Mouse (Mus musculus): ENCODE measurements around the gene Rbm33.

Gene Rbm33

DNA sequence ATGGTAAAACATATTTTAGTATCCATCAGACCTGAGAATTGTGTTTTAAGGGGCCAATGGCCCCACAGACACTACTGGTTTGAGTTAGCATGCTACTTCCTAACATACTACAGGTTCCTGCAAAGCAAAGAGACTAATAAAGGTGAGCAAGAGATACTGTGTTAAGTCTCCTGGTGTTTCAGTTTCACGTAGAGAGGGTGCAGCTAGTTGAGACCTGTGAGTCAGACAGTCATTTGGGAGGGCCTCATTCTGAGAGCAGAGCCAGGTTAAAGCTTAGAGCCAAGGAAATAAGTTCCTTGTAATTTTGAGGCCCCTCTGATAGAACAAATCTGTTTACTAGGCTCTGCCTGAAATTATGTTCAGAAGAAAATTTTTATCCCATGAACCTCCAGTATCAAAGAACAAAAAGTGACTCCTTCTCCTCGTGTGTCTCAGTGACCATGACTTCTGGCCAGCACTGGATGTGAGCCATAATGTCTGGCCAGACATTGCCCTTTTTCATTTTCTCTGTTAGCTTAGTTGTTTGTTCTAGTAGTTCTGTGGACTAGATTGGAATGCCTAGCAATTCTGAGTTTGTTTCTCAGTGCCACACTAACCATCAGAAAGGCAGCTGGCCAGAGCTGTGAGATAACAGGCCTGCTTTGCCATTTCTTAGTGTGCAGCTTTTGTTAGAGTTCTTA is 95.2 kb downstream of the Rbm33 start:
- DNase-seq (ENCODE audit: low spot score): peak; percentile 54

DNA sequence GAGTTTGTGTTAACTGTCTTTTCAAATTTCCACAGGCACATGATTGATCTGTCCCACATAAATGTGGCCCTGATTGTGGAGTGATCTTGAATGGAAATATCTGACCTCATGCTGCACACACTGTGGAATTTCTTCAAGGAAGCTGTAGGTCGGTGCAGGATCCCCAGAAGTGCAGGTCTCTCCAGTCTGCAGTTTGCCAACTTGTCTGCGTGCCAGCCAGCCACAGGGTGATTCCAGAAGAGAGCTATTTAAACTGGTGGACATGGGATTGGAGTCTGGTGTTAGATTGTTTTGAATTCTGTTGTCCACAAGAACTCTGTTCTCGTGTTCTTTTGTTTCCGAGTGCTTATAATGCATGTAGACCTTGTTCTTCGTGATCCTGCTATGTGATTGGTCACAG is 96.6 kb downstream of the Rbm33 start:
- DNase-seq (ENCODE audit: low spot score): no peak

DNA sequence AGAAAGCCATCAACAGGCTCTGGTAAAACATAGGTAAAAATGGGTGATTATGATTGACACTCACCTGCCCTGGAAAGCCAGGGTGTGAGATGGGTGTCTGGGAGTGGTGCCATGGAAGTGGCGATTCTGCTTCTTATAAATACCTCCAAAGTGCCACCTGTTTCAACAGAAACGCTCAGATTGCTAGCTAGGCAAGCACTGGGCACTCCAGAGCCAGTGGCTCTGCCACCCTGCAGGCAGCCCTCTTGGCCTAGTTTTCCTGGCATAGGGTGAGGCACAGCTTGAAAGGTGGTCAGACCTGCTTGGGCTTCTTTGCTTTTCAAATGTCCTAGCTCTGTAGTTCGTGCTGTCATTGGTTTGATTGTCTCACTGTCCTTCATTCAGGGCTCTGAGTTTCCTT is 97.2 kb downstream of the Rbm33 start:
- DNase-seq (ENCODE audit: low spot score): no peak

DNA sequence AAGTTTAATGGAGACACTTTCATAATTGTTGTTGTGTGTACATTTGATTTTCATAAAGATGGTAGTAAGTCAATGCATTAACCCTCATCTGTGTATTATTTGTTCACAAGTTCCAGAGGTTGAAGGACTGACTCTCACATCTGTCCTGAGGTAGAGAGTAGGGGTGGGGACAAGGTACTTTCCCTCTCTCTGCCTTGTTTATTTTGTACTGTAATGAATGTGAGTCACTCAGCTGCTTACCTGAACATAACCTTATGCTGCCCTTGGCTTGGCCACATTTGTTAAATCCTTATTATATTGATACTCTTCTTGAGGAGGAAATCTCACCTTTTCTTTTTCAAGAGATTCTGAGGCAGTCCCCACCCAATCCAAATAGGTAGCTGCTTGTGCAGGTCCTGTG is 99.1 kb downstream of the Rbm33 start:
- no peak for DNase-seq (ENCODE audit: low spot score)

DNA sequence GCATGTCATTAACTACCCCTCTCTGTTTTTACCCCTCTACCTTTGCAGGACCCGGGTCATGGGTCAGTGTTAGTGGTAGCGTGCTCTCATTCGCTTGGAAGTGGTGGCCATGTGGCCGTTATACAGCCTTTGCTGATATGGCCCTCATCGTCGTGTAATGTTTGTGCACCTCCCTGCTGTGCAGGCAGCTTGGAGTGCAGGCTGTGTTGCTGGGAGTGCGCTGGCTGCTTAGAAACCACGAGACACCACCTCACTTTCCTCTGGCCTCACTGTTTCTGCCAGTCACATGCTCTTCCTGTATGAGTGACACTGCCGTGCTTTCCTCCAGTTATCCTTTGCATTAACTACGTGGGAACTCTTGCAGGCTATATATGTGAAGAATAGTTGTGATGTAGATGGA is 101.8 kb downstream of the Rbm33 start:
- DNase-seq (ENCODE audit: low spot score): no peak

DNA sequence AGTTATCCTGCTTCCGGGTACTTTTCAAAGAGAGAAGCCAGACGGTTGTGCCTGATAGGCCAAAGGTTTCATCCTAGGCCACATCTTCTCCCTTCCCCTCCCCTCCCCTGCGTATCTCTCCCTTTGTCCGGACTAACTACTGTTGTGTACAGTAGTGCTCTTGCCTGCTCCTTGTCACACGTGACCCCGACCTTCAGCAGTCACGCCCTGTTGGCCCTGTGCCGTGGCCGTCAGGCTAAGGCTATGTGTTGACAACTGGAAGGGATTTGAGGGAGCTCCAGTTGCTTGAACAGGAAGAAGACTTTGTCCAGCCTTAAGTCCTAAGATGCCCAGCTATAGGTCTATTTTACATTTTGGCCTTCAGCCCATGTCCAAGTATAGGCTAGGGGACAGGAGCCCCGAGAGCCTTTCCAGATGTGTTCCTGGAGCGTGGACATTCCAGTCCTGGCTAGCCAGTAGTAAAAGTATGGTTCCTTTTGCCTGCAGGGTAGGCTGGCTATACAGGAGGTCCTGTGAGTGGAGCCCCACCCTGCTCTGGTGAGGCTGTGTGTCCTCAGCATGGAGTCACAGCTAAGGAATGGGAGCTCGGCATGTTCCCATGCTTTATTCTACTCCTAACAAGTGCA is 102.8 kb downstream of the Rbm33 start:
- no peak for DNase-seq (ENCODE audit: low spot score)

DNA sequence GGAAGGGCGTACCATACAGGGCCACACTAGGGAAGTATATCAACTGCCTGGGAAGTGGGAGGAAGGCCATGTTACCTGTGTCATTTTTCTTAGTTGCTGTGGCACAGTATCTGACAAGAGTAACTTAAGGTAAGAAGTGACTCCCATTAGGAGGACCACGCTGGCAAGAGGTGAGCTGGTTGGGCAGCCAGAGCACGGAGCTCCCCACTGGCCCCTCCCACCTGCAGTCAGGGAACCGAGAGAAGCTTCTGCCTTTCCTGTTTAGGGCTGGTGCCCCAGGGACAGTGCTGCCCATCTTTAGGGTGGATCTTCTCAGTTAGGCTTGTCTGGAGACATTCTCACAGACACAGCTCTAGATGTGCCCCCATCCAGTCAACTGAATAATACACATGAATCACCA is 106.9 kb downstream of the Rbm33 start:
- DNase-seq (ENCODE audit: low spot score): no peak

DNA sequence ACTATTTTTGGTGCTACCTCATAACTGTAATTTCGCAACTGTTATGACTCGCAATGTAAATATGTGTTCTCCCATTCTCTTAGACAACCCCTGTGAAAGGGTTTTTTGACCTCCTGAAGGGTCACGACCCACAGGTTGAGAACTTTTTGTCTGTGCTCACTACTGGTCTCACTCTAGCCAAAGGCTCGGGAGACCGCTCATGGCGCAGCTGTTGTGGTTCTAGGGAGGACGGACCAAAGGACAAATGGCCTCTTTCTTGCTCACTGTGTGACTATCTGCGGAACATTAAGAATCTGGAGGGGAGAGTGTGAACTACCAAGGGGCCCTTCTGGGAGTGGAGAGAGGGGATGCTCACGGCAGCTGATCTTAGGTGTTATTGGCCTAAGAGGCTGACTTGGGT is 109.0 kb downstream of the Rbm33 start:
- no peak for DNase-seq (ENCODE audit: low spot score)

DNA sequence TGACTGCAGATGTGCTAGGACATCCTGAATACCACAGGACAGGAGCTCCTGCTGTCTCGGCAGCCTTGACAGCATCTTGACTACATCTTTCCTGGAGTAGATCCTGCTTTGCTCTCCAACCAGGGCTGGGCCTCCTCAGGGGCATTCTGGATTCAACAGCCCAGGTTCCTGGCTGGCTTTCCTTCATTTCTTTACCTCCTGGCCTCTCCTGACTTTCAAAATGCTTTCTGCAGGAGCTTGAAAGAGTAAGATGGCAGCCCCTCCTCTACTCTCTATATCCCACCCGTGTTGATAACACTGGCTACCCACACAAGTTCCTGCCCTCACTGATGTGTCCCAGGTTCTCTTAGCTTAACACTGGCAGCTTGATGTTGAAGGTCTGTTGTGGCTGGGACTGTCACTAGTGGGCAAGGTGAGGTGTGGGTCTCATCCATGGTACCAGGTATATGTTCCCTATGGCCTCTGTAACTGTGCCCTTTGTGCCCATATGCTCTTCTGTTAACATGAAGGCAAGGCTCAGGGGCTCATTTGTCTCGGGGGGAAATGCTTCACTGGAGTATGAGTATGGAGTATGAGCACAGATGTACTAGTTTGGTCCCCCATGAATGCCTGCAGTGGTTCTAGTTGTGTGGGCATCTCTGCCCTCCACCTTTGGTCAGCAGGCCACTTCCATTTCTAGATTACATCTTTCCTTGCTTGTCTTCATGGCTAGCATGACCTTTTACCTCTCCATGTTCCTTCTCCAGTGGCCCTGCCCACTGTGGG is 133.4 kb downstream of the Rbm33 start:
- no peak for DNase-seq (ENCODE audit: low spot score)

DNA sequence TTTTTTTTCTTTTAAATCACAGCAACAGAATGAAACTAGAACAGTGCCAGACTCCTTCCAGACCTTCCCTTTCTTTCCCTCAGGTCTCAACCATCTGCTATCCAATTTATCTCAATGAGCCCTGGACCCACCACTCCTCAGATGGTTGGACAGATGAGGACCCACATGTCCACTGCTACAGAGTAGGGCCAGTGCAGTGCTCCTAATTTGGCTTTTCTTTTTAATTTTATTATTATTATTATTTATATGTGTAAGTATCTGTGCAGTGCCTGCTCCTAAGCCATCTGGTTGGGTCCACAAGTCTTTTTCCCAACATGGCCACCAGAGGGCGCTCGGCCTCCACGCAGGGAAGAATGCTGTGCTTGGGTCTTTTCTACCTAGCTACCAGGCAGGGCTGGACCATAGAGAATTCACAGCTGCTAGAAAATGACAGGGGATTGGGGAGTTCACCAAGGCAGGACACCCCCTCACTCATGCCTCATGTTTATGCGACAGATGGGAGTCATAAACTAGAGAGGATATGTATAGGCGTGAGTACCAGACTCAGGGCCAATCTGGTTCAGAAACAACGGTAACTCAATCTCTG is 134.2 kb downstream of the Rbm33 start:
- DNase-seq (ENCODE audit: low spot score): no peak

DNA sequence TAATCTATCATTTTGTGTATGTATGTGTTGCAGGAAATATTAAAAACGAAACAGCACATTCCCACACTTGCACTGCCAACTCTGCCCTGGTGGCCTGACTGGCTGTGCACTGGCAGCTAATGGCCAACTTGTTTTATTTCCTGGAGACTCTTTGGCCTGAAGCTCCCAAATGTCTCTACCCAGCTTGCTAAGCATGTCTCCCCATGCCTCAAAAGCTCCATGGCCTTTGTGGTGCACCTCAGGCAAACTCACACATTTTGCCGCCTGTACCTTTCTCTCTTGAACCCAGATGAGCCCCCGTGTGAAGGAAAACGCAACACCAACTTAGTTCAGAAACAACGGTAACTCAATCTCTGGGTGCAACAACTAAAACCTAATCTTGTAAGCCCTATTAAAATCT is 136.2 kb downstream of the Rbm33 start:
- DNase-seq (ENCODE audit: low spot score): no peak

DNA sequence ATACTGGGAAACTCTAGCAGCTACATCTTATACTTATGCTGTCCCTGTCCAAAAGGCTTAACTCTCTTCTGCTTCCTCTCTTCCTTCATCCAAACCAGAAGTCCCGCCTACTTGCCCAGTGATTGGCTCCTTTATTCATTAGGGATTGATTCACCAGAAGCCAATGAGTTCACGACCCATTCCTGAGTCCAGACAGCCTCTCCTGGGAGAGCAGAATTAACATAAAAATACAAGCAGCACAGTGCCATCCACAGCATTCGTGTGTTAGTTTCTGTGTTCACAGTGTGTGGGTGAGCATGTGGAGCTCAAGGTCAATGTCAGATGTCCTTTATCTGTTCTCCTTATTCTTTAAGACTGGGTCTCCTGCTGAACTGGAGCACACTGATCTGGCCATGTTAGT is 136.6 kb downstream of the Rbm33 start:
- DNase-seq (ENCODE audit: low spot score): no peak

DNA sequence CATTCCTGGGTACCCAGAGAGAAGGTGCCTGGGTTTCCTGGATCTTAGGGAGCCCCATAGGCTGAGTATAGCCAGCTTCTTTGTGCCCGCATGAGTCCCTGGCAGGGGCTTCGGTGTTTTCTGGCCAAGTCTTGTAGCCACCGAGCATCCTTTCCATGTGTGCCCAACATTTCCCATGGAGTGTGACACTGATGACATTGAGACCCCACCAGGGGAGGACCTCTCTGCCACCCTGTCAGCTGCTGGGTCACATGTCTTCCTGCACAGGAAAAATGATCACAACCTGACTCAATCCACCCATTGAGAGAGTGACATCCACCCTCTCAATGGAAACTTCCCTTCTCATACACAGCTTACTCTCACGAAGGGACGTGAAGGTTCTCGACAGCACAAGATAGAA is 137.6 kb downstream of the Rbm33 start:
- DNase-seq (ENCODE audit: low spot score): no peak

DNA sequence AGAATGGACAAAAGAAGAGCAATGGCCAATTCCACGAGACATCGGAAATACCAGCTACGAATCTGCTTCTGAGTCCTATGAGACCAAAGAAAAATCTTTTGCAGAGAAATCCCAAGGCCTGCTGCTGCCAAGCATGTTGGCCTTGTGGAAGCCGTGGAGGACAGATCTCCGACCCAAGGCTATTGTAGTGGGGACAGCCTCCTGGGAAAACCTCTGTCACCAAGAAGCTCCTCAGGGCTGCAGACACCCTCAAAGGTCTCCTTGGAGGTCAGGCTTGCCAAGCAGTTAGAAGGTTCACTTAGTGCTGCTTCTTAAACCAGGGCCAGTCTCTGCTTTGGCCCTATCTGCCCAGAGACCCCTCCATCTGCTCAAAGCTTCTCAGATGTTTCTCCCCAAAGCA is 138.8 kb downstream of the Rbm33 start:
- DNase-seq (ENCODE audit: low spot score): no peak

DNA sequence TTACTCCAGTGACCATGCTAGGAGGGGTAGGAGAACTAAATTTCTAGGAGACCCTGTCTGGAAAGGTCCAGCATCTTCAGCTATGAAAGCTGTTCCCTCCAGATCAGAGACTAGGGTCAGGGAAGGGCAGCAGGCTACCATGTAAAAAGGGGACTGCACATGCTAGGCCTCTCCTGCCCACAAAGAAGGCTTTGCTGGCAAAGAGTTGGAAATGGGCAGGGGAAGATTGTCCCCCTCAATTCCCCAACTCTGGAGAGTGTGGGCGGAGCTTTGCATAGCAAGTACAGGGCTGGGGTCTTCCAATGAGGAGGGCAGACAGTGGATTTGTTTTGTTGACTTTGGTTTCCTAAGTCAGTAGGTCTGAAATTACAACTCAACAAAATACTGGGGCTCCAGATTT is 139.4 kb downstream of the Rbm33 start:
- no peak for DNase-seq (ENCODE audit: low spot score)

DNA sequence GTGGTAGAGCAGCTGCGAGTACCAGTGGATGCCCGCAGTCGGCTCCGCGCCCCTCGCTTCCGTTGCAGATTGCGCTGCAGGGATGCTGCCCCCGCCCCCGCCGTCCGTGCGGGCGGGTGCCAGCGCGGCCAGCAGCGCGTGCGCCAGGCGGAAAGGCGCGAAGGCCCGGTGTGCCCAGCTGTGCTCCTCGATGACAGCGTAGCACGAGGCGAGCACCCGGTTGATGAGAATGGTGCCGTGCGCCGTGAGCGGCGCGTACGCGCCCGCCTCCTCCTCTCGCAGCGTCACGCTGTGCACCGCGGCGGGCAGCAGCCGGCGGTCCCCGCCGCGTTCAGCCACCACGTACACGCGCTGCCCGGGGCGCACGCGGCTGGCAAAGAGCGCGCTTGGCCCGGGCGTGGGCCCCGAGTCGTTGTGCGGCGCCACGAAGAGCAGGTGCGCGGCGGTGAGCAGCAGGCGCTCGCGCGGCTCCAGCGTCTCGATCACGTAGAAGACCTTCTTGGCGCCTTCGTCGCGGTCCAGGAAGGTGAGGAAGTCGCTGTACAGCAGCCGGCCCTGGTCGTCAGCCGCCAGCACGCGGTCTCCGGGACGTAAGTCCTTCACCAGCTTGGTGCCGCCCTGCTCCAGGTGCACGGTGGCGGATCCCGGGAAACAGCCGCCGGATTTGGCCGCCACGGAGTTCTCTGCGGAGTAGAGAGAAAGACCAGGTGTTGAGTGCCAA is 141.2 kb downstream of the Rbm33 start:
- peak; percentile 0 for DNase-seq (ENCODE audit: low spot score)

DNA sequence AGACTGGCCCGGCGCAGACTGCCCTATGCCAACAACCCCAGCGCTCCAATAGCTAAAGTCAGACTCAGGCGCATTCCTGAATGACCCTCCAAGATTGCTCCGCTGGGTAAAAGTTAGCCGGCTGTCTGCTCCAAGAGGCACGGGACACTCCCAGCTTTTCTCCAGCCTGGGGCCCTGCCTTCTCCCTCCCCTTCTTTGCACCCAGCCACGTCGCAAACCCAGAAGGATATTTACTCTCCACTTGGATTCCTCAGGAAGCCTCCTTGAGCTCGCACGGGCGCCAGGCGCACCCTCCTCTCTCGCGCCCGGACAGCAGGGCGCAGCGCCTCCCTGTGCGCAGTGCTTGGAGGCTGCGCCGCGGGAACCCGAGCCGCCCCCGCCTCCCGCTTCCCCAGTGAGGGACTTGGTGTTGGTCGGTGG is 141.9 kb downstream of the Rbm33 start:
- peak; percentile 0 for DNase-seq (ENCODE audit: low spot score)

DNA sequence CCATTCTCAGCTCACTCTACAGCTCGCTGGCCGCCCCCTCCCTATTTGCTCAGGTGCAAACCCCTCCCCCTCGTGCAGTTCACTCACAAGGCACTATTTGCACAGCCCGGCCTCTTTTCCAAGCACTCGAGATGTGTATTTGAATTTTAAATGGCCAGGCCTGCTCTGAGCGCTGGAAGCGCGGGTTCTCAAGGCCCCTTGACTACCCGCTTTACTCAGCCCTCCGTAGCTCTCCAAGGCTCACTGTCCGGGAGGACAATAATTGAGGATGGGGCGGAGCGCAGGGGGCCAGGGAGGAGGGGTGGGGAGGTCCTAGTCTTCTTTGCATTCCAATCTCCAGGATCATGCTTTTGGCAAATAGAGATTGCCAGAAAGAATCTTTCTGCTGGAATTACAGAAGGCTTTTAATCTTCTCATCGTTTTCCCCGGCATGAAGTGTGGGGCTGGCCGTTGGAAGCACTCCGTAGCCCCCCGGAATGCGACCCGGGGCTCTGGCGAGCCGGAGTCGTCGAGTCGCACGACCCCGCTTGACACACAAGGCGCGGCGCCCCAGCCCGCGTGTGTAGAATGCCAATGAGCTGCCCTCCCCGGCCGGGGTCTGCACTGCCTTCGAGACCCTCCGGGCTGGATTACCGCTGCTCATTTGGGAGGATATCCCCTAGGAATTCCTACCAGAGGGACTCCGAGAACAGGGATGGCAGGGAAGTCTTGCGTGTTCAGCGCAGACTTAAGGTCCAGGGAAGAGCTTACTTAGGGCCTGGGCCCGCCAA is 142.7 kb downstream of the Rbm33 start:
- no peak for DNase-seq (ENCODE audit: low spot score)

DNA sequence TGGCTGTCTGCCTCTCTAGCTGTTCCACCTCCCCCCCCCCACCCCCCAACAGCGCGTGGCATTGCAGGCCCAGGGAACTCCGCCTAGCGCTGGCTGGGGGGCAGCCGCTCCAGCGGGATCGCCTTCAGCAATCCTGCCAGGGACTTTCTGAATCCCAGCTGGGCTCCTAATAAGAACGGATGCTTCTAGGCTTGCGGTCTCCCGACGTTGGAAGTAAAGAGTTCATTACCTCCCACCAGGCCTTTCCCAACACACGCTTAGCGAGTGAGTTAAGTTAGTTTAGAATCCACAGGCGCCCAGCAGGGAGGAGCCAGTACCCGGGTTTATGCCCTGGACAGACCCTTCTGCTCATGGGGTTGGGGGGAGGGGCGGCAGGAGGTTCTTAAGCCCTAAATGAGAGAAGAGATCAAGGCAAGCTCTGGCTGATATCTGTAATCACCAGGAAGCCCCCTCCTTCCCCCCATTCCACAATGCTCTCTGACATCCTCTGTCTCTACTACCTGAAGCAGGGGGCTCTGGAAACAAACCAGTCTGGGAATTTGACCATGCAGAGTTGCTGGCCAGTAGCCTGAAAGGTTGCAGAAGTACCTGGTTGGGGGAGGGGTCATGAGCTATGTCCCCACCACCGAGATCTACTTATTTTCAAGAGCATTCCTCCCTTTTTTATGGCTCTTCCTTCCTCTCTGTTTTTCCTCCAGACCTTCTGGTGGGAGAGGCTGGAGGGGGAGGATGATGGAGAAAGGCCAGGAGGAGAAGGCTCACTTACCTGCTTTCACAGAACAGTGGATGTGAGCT is 143.8 kb downstream of the Rbm33 start:
- DNase-seq (ENCODE audit: low spot score): no peak

DNA sequence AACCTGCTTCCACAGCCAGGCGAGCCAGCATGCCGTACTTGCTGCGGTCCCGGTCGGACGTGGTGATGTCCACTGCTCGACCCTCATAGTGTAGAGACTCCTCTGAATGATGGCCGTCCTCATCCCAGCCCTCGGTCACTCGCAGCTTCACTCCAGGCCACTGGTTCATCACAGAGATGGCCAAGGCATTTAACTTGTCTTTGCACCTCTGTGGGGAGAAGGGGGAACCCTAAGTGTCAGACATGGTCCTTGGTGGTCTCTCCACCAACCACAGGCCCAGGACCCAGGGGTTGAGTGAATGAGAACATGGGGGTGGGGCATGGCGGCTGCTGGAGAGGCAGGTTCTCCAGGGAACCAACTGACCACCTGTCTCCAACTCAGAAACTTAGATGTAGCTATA is 144.5 kb downstream of the Rbm33 start:
- no peak for DNase-seq (ENCODE audit: low spot score)
